Mouse (Mus musculus): ENCODE data around the gene Pde6h. TPM values are rescaled to one million over a fixed set of nuclear protein-coding genes. Genes with fewer than 3 reads are reported as not detected.
A peak's percentile ranks its signal among the peaks of the same experiment; 100 is the strongest.

Gene Pde6h
- polyA plus RNA-seq, 2 experiments from 2014 or later: 0.05 TPM; not detected in 1

DNA sequence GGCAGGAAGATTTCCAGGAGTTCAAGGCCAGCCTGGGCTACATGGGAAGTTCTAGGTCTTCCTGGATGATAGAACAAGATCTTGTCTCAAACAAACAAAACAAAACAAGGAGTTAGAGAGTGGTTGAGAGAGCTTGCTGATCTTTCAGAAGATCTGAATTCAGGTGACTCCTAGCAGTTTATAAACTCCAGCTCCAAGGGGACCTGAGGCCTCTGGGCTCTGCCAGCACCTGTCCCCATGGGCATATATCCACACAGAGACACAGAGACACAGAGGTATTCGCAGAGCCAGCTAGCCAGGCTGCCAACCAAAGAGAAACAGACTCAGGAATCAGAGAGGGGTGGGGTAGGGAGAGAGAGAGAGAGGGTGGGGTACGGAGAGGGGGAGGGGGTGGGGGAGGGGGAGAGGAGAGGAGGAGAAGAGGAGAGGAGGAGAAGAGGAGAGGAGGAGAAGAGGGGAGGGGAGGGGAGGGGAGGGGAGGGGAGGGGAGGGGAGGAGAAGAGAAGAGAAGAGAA lies 10.8 kb upstream of the Pde6h start:
- no peak for ATAC-seq

DNA sequence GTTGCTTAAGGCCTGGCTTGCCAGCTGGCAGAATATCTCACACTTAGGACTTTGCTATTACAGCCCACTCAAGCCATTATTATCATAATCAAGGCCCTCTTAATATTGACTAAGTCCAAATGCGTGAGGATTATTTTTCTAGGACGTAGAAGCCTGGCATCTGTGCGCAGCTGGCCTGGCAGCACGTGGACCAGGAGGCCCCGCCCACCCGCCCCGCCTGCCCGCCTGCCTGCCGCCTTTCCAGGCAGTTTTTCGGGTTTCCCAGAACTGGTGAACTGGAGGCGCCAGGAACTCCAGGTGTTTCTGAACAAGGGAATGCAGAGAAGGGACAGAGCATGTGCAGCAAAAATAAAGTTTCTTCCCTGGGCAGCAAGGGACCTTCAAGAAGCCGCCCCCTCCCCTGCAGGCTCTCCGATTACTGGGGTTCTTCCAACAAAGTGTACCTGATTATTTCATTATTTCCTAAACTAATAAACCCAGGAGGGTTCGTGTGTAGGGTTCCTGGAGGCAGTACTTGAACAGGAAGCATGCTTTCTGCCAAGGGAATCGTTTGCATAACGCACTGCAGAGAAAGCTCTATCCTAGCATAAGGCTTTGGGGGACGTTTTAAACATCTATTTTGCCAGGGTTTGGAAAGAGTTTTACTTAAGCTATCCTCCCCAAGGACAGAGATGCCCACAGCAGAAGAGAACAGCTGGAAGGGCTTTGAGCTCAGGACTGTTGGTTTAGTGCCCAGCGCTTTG lies 10.1 kb upstream of the Pde6h start:
- ATAC-seq: no peak

DNA sequence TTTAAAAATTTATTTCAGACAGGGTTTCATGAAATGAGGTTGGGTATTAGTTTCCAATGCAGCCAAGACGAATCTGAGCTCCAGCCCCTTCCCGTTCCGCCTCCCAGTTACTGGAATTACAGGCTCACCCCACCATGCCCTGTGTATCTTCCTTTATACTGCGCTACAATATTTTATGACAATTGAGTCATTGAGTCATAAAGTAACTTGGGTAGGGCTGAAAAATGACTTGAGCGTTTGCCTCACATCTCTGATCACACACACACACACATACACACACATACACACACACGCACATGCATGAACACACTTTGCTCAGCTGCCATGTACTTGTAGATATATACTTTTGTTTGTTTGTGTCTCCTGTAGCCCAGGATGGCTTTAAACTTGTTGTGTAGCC lies 9.4 kb upstream of the Pde6h start:
- no peak for ATAC-seq

DNA sequence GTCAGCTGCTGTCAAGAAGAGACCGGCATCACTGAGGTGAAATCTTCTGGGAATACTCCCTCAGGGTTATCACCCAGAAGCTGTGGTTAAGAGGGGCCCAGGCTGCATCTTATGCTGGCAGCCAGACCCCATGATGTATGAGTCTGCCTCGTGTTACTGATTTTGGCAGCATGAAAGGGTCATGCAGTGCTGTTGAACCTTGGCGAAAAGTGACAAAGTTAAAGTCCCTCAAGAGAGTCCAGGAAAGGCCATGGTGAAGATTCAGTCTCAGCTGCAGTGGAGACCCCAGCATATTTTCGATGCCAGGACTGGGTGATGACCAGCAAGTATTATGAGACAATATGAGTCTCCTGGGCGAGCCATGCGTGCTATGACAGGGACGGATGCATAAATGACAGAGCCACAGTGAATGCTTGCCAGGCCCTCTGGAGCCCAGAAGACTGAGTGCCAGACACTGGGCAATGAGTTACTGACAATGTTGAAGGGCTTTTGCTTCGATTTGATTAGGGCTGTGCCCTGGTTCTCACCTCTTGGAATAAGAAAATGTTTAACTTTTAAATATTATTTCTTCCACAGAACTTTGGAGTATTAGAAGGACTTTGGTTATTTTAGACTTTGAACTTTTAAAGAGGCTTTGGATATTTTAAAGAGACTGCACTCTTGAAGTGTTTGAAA lies 7.8 kb upstream of the Pde6h start:
- no peak for ATAC-seq

DNA sequence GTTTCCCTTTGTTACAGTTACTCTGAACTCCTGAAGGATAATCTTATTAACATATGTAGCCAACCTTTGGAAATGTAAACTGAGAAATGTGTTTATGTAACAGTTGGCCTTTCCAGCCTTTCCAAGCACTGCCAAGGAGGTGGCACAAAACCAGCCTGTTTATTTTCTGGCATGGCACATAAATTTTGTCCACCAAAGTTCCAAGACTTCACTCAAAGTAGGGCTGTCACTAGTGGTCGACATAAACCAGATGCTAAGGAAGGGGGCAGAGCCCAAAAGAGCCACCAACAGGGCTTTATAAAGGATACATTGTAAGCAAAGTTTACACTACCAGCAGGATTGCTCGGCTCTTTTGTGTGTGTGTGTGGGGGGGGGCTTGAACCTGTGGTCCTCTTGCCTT lies 5.7 kb upstream of the Pde6h start:
- ATAC-seq: no peak

DNA sequence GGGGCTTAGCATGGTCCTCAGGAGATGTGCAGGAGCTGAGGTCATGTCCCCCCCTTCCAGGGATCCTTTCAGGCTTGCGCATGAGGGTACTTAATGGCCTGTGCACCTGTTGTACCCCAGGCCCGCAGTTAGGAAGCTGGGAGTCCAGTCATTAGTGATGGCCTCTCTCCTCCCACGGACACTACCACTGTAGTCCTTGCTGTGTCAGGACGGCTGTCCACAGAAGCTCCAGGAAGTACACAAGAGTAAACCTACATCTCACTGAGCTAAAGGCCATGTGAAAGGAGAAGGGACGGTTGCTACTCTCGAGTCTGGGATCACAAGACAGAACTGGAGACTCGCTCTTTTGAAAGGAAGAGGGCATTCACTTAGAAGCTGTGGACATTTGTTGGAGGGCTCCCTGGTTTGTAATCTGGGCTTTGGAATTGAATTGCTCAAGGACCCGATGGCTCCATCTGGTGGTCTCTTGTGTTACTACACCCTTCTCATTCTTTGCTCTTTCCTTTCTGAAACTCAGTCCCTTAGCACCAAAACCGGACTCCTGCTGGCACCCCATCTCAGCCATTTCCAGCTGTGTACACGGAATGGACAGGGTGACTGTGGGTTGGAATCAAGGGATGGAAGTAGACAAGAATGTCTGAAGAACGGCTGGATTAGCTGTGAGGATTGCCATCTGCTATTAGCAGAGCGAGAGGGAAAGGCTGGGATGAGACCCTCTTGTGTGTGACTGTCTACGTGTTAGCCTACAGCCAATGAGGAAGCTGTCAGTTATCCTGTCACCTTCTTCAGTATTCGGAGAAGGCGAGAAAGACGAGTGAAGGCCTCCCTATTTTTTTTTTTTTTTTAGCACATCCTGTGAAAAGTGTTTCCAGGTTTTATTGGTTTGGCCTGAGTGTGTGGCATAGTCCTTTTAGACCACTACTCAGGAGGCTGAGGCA lies 3.0 kb upstream of the Pde6h start:
- ATAC-seq: peak; percentile 45

DNA sequence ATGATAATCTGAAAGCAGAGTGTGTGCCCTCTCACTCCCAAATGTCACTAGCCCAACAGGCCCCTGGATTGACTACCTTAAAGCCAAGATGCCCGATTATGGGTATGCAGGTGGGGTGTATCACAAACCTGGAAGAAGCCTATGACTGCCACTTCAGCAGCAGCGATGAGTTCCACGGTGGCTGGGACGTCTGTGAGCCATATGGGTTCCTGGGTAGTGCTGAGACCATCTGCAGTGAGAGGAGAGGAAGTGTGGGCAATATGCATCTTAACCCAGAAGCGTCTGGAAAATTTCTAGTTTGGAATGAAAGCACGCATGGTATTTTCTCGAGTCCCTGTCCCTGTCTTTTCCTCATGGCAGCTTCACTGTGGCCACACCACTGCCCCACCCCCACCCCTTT lies 2.0 kb upstream of the Pde6h start:
- ATAC-seq: no peak

DNA sequence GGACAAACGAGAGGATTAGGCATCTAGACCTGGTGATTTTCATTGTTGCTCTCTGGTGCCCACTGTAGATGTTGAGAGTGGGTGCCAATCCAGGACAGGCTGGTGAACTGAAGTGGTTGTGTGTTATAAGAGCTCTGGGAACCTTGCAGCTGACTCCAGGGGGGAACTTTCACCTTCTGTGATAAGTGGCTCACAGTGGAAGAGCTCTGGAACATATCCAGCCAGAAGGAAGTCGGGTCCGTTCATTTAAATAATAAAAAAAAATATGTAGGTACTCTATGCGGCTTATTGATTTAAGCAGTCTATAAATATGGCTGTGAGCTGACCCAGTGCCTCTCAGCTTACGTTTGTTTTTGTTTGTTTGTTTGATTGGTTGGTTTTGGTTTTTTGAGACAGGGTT lies 1.6 kb upstream of the Pde6h start, which contains the start of gene Erp27:
Erp27 (minus strand) TSS at position 101 of the 400 bp plus-strand sequence.
- no peak for ATAC-seq

DNA sequence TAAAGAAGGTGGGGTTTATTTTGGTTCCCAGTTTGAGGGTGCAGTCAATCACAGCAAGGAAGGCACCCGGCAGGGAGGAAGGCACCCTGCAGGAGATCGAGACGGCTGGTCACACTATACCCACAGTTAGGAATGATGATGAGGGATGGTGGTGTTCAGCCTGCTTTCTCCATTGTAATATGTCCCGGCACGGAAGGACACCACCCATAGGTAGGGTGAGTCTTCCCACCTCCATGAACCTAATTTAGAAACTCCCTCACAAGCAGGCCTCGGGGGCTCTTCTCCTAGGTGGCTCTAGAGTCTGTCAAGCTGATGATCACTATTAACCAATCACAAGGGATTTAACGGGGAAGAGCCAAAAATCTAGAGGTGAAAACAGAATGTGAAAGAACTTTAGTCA lies 761 bp upstream of the Pde6h start:
- ATAC-seq: no peak

DNA sequence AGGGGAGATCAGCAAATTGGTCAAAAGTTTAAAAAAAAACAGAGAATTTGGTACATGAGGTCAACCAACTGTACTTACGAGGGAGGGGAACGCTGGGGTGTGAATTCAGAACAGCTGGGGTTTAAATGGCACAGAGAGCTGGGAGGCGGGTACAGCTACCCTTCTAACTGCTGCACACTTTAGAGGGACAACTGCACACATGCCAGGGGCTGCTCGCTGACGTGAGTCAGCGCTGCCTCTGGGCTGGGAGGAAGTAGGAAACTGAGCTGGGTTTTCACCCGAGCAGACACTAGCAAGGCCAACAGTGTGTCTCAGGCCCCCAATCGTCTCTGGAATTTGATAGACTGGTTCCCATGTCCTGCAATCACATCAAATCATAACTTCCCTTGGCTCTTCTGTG lies 1.4 kb downstream of the Pde6h start:
- ATAC-seq: no peak

DNA sequence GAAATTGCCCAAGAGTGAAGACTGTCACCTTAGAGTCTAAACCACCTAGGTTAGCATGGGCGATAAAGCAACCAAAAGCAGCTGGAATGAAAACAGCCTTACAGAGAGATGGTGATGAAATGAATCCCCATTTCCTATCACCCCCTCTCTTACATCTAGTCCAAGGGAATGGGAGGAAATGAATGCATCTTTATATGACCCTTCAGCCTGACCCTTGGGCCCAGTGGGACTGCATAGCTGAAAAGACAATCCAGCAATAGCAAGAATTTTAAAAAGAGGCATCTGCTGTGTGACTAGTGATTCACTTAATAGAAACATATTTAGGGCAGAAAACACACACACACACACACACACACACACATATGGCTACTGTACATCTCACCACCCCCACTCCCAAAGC lies 4.0 kb downstream of the Pde6h start:
- ATAC-seq: no peak

DNA sequence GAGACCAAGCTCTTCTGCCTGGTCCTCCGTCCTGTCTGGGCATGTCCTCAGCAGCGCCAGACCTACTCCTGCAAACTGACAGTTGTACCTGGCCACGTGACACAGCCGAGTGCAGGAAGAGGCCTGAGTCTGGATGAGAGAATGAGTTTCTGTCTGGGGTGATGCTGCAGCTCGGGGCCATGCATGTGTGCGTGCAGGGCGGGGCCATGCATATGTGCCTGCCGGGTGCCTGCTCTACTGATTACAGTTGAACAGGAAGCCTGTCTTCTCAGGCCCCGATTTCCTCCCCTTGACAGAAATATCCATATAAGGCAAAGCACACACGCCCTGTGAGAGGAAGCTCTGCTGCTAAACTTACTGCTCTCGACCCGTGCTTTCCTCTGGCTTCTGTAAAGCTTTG lies 7.0 kb downstream of the Pde6h start:
- ATAC-seq: peak; percentile 92

DNA sequence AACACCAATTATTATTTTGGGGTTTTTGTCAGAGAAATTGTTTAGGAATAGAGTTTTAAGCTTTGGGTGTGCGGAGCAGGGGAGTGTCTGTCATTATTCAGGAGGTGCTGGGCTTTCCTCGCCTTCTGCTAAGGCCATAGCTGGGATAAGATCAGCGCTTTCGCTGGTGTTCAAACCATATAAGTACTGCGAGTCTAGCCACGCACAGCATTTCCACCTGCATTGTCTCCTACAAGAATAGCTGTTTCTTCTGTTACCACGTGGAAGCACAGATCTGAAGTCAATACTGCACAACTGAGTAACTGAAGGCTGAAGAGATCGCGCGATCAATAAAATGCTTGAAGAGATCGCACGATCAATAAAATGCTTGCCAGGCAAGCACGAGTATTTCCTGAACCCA lies 7.6 kb downstream of the Pde6h start:
- peak; percentile 37 for ATAC-seq

DNA sequence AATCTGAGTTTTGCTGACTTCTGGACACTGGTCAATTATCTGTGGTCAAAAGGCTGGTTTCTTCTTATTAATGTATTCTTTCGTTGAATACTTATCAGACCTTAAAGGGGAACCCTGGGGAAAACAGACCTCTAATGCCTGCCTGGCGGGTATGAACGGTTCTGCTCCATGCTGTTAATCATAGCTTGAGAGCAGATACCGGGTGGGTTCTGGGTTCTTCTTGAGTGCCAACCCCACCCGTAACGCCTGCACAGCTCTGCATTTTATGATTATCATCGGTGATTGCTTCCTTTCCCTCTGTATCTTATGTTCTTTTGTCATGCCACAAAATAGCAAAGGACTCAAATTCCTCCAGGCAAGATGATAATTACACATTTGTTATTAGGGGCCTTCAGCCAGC lies 10.4 kb downstream of the Pde6h start:
- ATAC-seq: no peak

DNA sequence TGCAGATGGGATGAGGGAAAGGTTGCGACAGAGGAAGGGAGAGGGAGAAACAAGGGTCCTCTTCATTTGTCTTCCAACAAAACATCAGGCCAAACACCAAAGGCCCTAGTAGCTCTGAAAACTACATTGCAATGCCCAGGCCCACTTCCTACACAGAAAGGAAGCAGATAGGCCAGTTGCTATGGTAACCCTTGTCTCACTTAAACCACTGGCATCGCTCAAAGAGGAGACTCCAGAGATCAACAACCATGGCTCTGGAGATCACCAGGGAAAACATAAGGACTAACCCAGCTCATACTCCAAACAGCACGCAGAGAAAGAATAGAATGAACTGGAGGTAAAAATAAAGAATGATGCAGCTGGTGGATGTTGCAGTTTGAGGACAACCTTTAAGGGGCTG lies 11.6 kb downstream of the Pde6h start:
- peak; percentile 25 for ATAC-seq

DNA sequence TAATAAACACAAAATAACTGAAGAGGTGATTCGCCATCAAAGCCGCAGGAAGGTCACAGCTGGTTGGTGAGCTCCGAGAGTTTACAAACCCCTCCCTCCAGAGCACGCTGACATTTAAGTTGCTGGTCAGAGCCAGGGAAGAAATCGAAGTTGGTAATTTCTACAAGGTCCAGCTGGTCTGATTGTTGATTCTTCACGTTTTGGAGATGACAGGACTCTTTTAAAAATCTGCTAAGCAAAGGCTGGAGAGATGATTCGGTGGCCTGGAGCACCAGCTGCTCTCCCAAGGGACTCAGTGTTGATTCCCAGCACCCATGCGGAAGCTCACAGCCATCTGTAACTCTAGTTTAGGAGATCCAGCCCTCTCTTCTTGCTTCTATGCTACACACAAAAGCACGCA lies 12.7 kb downstream of the Pde6h start:
- ATAC-seq: no peak

DNA sequence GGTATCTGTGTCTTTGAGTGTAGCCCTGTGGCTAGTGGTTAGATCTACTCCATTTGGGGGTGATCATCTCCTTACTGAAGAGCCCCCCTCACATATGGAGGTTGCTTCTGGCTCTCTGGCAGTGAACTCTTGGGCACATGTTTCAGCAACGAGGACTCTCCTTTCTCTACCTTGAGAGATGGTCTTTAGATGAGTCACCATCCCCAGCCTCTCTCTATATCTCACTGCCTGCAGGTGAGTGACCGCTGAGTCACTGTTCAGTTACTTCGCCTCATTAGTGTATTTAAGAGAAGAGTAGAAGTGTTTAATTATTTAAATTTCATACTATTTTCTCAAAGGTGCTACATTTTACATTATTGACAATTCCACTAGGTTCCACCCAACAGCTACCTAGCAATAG lies 13.5 kb downstream of the Pde6h start:
- ATAC-seq: no peak

DNA sequence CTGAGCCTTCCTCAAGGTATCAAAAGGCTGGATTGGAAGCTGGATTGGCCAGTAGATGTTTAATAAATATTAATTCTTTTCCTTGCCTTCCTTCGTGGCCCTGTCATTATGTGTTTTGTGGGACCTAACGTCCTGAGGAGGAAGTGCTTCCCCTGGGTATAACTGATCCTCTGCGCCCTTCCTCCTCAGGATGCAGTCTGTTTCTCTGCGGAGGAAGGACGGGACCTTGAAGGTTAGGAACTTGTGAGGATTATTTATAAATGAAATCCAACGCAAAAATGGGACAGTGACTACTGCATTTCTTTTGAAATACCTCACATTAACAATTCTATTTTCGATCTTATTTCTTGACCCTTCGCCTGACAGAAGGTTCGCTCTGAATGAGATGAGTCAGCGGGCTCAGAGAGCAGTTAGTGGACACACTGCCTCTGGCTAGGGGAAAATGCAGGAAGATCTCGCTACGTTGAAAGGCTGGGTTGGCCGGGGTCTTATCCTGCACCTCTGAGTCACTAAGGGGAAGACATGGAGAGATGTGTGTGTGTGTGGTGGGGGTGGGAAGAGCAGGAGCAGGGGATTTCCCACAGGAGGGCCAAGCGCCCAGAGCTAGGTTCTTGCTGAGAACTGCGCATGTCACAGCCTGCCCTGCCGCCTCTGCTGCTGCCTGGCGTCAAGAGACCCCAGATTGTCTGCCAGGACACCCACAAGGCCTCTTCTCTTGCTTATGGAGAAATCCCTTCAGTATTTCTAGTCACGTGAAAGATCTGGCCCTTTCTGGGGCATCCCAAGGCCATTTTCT lies 14.9 kb downstream of the Pde6h start:
- no peak for ATAC-seq

DNA sequence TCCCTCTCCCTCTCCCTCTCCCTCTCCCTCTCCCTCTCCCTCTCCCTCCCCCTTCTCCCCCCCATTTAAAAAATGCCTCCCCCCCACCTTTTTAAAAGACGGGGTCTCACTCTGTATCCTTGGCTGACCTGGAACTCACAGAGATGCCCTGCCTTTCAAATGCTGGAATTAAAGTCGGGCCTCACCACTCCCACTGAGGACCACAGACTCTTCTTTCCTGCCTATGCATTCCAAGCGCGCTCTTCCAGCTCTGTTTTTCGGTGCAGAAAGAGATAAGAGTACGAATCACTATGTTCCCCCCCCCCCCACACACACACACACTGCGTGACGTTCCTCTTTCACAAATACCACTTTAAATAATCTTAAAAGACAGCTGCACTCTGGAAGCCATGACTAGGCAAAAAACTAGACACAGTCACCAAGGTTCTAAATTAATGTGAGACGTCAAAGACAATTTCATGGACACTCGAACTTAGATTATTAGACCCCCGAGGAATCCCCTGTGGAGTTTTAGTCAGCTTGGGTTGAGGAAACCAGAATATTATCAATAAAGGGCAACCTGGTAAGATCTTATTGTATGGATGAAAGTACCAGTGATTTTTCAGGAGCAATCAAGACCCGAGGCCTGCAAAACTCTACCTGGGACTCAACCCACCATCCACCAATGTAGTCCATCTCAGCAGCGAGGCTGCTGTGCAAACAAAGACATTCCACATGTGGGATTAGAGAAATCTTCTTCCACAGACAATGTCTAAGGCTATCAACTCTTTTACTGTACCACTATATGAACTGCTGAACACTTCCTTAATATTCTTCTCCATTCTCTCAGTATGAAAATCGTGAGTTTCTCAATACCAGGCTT lies 15.9 kb downstream of the Pde6h start:
- no peak for ATAC-seq

DNA sequence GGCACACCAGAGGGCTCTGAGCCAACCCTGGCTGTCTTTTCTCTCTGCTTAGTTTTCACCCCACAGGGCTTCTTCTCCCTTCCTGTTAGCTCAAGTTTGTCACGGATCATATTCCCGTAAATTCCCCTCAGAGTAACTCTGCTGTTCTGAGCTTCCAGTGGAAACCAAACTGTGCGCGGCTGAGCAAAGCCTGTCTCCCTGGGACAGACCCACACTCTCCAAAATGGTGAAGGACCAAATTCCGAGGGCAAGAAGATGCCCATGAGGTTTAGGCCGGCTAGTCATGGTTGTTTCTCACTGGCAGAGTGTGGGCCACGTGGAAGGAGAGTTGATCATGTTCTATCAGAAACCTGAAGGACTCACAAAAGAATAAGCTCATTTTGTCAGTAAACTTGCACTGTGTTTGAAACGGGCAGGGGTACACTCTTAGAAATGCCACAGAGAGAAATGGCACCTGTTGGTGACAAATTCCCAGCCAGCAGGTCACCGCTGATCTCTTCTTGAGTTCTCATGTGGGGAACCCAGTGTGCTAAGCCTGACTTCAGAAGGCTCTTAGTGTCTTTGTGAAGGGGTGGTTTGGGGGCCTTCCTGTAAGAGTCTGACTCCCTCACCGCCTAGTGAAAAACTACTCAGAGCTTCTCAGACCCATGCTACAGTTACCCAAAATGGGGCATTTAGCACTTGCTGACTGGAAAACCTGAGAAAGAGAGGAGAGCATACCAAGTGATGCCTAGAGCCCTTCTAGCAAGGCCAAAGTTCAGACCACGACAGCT lies 16.7 kb downstream of the Pde6h start:
- no peak for ATAC-seq

Data from activated CD4-positive, CD25-positive, alpha-beta regulatory T cell, adult 4 months (primary cell).